Mouse (Mus musculus) forebrain, postnatal 0 days (tissue): Measurements from ENCODE around the gene Galt. TPM values are rescaled to one million over a fixed set of nuclear protein-coding genes. Genes with fewer than 3 reads are reported as not detected.
A peak's percentile ranks its signal among the peaks of the same experiment; 100 is the strongest.

Experiments used
- ATAC-seq: fragments of 200-750 bp; cut with Nextera tagmentation; 2 replicates; pipeline ENCODE4 v1.8.0; 2017; ENCODE audit warnings: mild to moderate bottlenecking, moderate library complexity
- DNase-seq: peaks from one replicate; pipeline ENCODE4 v3.0.0-alpha.2; 2015
- H3K27ac ChIP-seq: fragments of 300-500 bp; sonication (generic); 2 replicates; pipeline ENCODE4 v1.5.1; 2014; ENCODE audit warnings: low read depth, mild to moderate bottlenecking, antibody characterized with exemption, low read length, moderate library complexity, mixed read lengths
- H3K27me3 ChIP-seq: fragments of 300-500 bp; sonication (generic); 2 replicates; pipeline ENCODE4 v1.6.1; 2014; ENCODE audit warnings: mild to moderate bottlenecking, low read length, mixed read lengths; ENCODE audit not compliant: insufficient read depth
- H3K36me3 ChIP-seq: fragments of 300-500 bp; sonication (generic); 2 replicates; pipeline ENCODE4 v1.6.1; 2014; ENCODE audit warnings: mild to moderate bottlenecking, moderate library complexity; ENCODE audit not compliant: insufficient read depth
- H3K4me1 ChIP-seq: fragments of 300-500 bp; sonication (generic); 2 replicates; pipeline ENCODE4 v1.6.1; 2014; ENCODE audit warnings: antibody characterized with exemption; ENCODE audit not compliant: insufficient read depth
- H3K4me2 ChIP-seq: fragments of 300-500 bp; sonication (generic); 2 replicates; pipeline ENCODE4 v1.6.1; 2014; ENCODE audit warnings: low read depth, mild to moderate bottlenecking, moderate library complexity
- H3K4me3 ChIP-seq: fragments of 300-500 bp; sonication (generic); 2 replicates; pipeline ENCODE4 v1.5.1; 2014; ENCODE audit warnings: low read depth, low read length, mixed read lengths
- H3K9ac ChIP-seq: fragments of 300-500 bp; sonication (generic); 2 replicates; pipeline ENCODE4 v1.6.1; 2014; ENCODE audit warnings: mild to moderate bottlenecking
- H3K9me3 ChIP-seq: fragments of 300-500 bp; sonication (generic); 2 replicates; pipeline ENCODE4 v1.6.1; 2016; ENCODE audit warnings: low read length
- CTCF ChIP-seq: sonication (generic); IDR thresholded peaks from 2 replicates; pipeline ENCODE4 v1.5.1; 2016; ENCODE audit warnings: antibody characterized with exemption, control low read depth, low read depth
- WGBS: fragments of 180-500 bp; shearing (Covaris S2); extraction: QIAGEN DNeasy Blood & Tissue Kit; methylation state at CpG from one replicate; pipeline ENCODE4 v1.1.7; 2014; 5-methylcytosine and 5-hydroxymethylcytosine counted together
- polyA plus RNA-seq: library from polyadenylated mRNA; unstranded; fragments of >200 nt; fragmentation: Nextera tagmentation; extraction: Ambion mirVana; gene quantifications from 2 replicates; pipeline ENCODE4 v1.2.1, GENCODE M21; 2015
- total RNA-seq: library from RNA; depleted of rRNA; stranded (reverse); fragments of >200 nt; gene quantifications from 2 replicates; pipeline ENCODE4 v1.2.3, GENCODE M21; 2014; rRNA removed

Galt gene
- total RNA-seq (42.4 and 43.1 TPM in 2 replicates), polyA plus RNA-seq (43.4 and 47.3 TPM in 2 replicates)

GRCm38 (mm10) chr4:41754797-41755337, at the start of gene Galt:
Gene Galt (plus strand): TSS chr4:41755228.
- peak; percentile 46 for ATAC-seq
- 12% methylated on average over 14 of the region's 14 CpGs for WGBS
- no peaks in the 10 kb centered on the region for H3K36me3 ChIP-seq
- H3K4me2 ChIP-seq: peak within 1 kb of the TSS; percentile 93
- peak within 1 kb of the TSS; percentile 82 for H3K27ac ChIP-seq
- no peaks in the 10 kb centered on the region for H3K27me3 ChIP-seq
- H3K4me1 ChIP-seq: 0 out of 2 replicates have a peak, but pooled peaks cover 4% of the 10 kb centered on the region
- H3K9me3 ChIP-seq: no peaks in the 10 kb centered on the region
- peak within 1 kb of the TSS; percentile 74 for H3K4me3 ChIP-seq
- TF ChIP-seq CTCF: no peak
- peak within 1 kb of the TSS; percentile 80 for H3K9ac ChIP-seq
- DNase-seq: no peak

GRCm38 (mm10) chr4:41705922-41706754, 48.9 kb upstream of the Galt start:
- H3K4me1 ChIP-seq: peaks cover 11% of the 10 kb centered on the region
- no peaks in the 10 kb centered on the region for H3K27me3 ChIP-seq
- no peak overlapping the region for H3K4me3 ChIP-seq
- H3K9me3 ChIP-seq: no peaks in the 10 kb centered on the region
- 40% methylated on average over 19 of the region's 19 CpGs for WGBS
- no peak for ATAC-seq
- H3K9ac ChIP-seq: no peak overlapping the region
- no peaks in the 10 kb centered on the region for H3K36me3 ChIP-seq
- H3K4me2 ChIP-seq: no peak overlapping the region
- TF ChIP-seq CTCF: no peak
- no peak for DNase-seq
- no peak overlapping the region for H3K27ac ChIP-seq

- H3K9me3 ChIP-seq: no peaks in the 10 kb centered on the region
- ATAC-seq (peak; percentile 91), DNase-seq (peak; percentile 85)
- H3K9ac ChIP-seq: 0 out of 2 replicates have a peak overlapping the region, but pooled peaks have one; percentile 7
- peak; percentile 79 for TF ChIP-seq CTCF
- 0 out of 2 replicates have a peak overlapping the region, but pooled peaks have one; percentile 50 for H3K27ac ChIP-seq
- no peaks in the 10 kb centered on the region for H3K36me3 ChIP-seq
- WGBS: 1% methylated on average over 13 of the region's 13 CpGs
- H3K27me3 ChIP-seq: no peaks in the 10 kb centered on the region
- peaks cover 14% of the 10 kb centered on the region for H3K4me1 ChIP-seq
- no peak overlapping the region for H3K4me3 ChIP-seq
- peak overlapping the region; percentile 19 for H3K4me2 ChIP-seq
Measured at GRCm38 (mm10) chr4:41707011-41707535, 48.0 kb upstream of the Galt start.

- Histone ChIP-seq H3K9me3 (no peaks in the 10 kb centered on the region), H3K9ac (no peak overlapping the region), H3K27me3 (no peaks in the 10 kb centered on the region), H3K4me1 (peaks cover 22% of the 10 kb centered on the region), H3K27ac (no peak overlapping the region), H3K4me3 (no peak overlapping the region), H3K36me3 (no peaks in the 10 kb centered on the region), H3K4me2 (no peak overlapping the region)
- 36% methylated on average over 8 of the region's 8 CpGs for WGBS
- peak; percentile 63 for ATAC-seq
- peak; percentile 87 for DNase-seq
- peak; percentile 79 for TF ChIP-seq CTCF
Measured at GRCm38 (mm10) chr4:41708192-41708745, 46.8 kb upstream of the Galt start.

- DNase-seq (no peak), ATAC-seq (no peak)
- Histone ChIP-seq H3K36me3 (no peaks in the 10 kb centered on the region), H3K4me2 (no peak overlapping the region), H3K27ac (no peak overlapping the region), H3K9me3 (no peaks in the 10 kb centered on the region), H3K27me3 (no peaks in the 10 kb centered on the region), H3K4me3 (no peak overlapping the region), H3K9ac (no peak overlapping the region), H3K4me1 (peaks cover 22% of the 10 kb centered on the region)
- TF ChIP-seq CTCF: peak; percentile 39; the same call in 1 of the 2 replicates
- 71% methylated on average over 4 of the region's 4 CpGs for WGBS
Measured at GRCm38 (mm10) chr4:41710229-41710628, 44.8 kb upstream of the Galt start.

GRCm38 (mm10) chr4:41711705-41712375, 43.2 kb upstream of the Galt start:
- Histone ChIP-seq H3K9ac (peak overlapping the region; percentile 77), H3K27me3 (no peaks in the 10 kb centered on the region), H3K4me2 (peak overlapping the region; percentile 91), H3K9me3 (no peaks in the 10 kb centered on the region), H3K4me3 (peak overlapping the region; percentile 57), H3K4me1 (peaks cover 22% of the 10 kb centered on the region), H3K27ac (no peak overlapping the region), H3K36me3 (peaks cover 6% of the 10 kb centered on the region; the same call in 1 of the 2 replicates)
- 53% methylated on average over 16 of the region's 16 CpGs for WGBS
- no peak for TF ChIP-seq CTCF
- no peak for ATAC-seq
- DNase-seq: no peak
